Mouse (Mus musculus) embryonic fibroblast, embryonic 13.5 days (primary cell): ENCODE data around the gene Gm8909.
"Not testable (repeated sequence)": the region's sequence is repeated elsewhere in the genome, so short reads cannot be mapped to it uniquely, and the experiment has no call there.

Experiments used
- CTCF ChIP-seq: IDR thresholded peaks from 2 replicates; pipeline ENCODE4 v1.5.1; 2011; ENCODE audit warnings: mild to moderate bottlenecking, control low read depth, low read length, moderate library complexity, borderline replicate concordance; ENCODE audit not compliant: insufficient read depth
- POLR2A ChIP-seq: IDR thresholded peaks from 2 replicates; pipeline ENCODE4 v1.6.1; 2011; ENCODE audit warnings: low read depth, mild to moderate bottlenecking, control low read depth, low read length, moderate library complexity

DNA sequence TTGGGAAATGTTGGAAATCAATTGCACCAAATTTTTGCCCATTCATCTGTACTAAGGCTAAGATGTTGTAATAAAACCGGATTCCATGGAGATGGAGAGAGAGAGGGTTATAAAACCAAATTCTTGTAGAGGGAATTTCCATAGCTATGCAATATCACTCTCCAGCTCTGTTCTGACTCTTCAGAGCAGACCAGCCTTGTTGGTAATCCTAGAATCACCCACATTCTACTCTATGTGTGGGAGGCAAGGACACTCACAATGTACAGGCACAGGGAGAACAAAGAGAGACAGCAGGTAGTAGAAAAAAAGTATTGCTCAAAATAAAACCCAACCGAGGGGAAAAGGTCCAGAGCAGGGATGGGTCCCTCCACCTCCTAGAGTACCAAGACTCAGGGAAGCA lies 7.8 kb upstream of the Gm8909 start:
- not testable (repeated sequence) for TF ChIP-seq CTCF, POLR2A
